Mouse (Mus musculus) MEL (cell line): Measurements from ENCODE around the gene Flrt2.

Source experiments
- CTCF ChIP-seq, 3 experiments: IDR thresholded peaks in 2 of 3; conservative IDR thresholded peaks in 1 of 3; 2 replicates each; pipeline ENCODE4 v1.5.1; 2011 to 2012; ENCODE audit warnings: low read length in 3 of 3, low read depth in 2 of 3, mild to moderate bottlenecking in 2 of 3, improper control_type of control experiment in 1 of 3, inconsistent platforms in 1 of 3, mixed read lengths in 1 of 3, moderate library complexity in 1 of 3; ENCODE audit not compliant: control insufficient read depth in 1 of 3, insufficient read depth in 1 of 3, poor library complexity in 1 of 3, severe bottlenecking in 1 of 3
- GATA1 ChIP-seq: IDR thresholded peaks from 2 replicates; pipeline ENCODE4 v1.6.1; 2011; ENCODE audit warnings: low read depth, low read length, improper control_type of control experiment
- HCFC1 ChIP-seq: IDR thresholded peaks from 2 replicates; pipeline ENCODE4 v1.6.1; 2012; ENCODE audit warnings: low read depth, mild to moderate bottlenecking, inconsistent platforms, low read length, improper control_type of control experiment, moderate library complexity
- MAX ChIP-seq: IDR thresholded peaks from 2 replicates; pipeline ENCODE4 v1.6.1; 2011; ENCODE audit warnings: low read length, improper control_type of control experiment
- MEF2A ChIP-seq: IDR thresholded peaks from 2 replicates; pipeline ENCODE4 v1.6.1; 2014; ENCODE audit warnings: low read depth, mild to moderate bottlenecking, inconsistent platforms, low read length, improper control_type of control experiment; ENCODE audit not compliant: poor library complexity, insufficient replicate concordance, severe bottlenecking; ENCODE audit errors: extremely low read depth
- MYB ChIP-seq: IDR thresholded peaks from 2 replicates; pipeline ENCODE4 v1.6.1; 2011; ENCODE audit warnings: mild to moderate bottlenecking, low read depth, low read length, improper control_type of control experiment
- NELFE ChIP-seq: IDR thresholded peaks from 2 replicates; pipeline ENCODE4 v1.6.1; 2011; ENCODE audit warnings: low read depth, low read length, improper control_type of control experiment
- NRF1 ChIP-seq: IDR thresholded peaks from 2 replicates; pipeline ENCODE4 v1.6.1; 2014; ENCODE audit warnings: low read depth, mild to moderate bottlenecking, inconsistent platforms, low read length, improper control_type of control experiment, moderate library complexity; ENCODE audit not compliant: poor library complexity, insufficient read depth, severe bottlenecking
- RAD21 ChIP-seq: IDR thresholded peaks from 2 replicates; pipeline ENCODE4 v1.6.1; 2011; ENCODE audit warnings: mild to moderate bottlenecking, low read depth, low read length, improper control_type of control experiment
- SMC3 ChIP-seq: IDR thresholded peaks from 2 replicates; pipeline ENCODE4 v1.6.1; 2011; ENCODE audit warnings: low read depth, low read length, improper control_type of control experiment
- ZC3H11A ChIP-seq: IDR thresholded peaks from 2 replicates; pipeline ENCODE4 v1.6.1; 2012; ENCODE audit warnings: low read depth, mild to moderate bottlenecking, inconsistent platforms, low read length, improper control_type of control experiment

DNA sequence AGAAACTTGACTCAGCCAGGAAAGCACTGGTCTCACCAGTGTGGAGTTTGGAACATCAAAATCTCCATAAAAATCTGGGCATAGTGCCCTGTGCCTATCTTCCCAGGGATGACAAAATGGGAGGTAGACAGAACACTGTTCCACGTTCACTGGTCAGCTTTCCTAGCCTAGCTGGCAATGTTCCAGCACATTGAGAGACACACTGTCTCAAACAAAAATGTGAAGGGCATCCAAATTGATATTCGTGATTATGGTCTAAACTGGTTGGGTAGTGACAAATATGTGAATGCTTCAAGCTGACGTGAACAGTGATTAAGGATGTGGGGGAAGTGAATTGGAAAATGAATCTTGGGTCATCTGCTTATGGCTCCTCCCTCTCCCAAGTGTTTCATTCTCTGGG lies 78.2 kb downstream of the Flrt2 start:
- TF ChIP-seq RAD21 (no peak), CTCF (IDR thresholded peaks at IDR 0.05 in 2 of 3, conservative IDR thresholded peaks at IDR 0.05 in 1 of 3; ENCODE audit: control insufficient read depth in 1 of 3, insufficient read depth in 1 of 3, low read depth in 2 of 3, low read length in 3 of 3, poor library complexity in 1 of 3, severe bottlenecking in 1 of 3) (no peak), MEF2A (no peak), MAX (no peak), SMC3 (no peak), HCFC1 (no peak), MYB (no peak), ZC3H11A (no peak), GATA1 (no peak), NRF1 (no peak), NELFE (no peak)
